Mouse (Mus musculus) layer of hippocampus, postnatal 14 days (tissue): Measurements from ENCODE around the gene Meltf. TPM values are rescaled to one million over a fixed set of nuclear protein-coding genes. Genes with fewer than 3 reads are reported as not detected.
A peak's percentile ranks its signal among the peaks of the same experiment; 100 is the strongest.

Experiments
- DNase-seq, 2 experiments: peaks; one replicate each; pipeline ENCODE4 v3.0.0; 2021 to 2022; ENCODE audit warnings: low spot score in 2 of 2, mixed read lengths in 1 of 2
- total RNA-seq, 2 experiments: library from RNA; stranded (reverse); gene quantifications; 2 replicates each; pipeline ENCODE4 v1.2.3; 2021

Meltf gene
- total RNA-seq, 2 experiments from 2014 or later = 0.18 to 0.21 TPM

DNA sequence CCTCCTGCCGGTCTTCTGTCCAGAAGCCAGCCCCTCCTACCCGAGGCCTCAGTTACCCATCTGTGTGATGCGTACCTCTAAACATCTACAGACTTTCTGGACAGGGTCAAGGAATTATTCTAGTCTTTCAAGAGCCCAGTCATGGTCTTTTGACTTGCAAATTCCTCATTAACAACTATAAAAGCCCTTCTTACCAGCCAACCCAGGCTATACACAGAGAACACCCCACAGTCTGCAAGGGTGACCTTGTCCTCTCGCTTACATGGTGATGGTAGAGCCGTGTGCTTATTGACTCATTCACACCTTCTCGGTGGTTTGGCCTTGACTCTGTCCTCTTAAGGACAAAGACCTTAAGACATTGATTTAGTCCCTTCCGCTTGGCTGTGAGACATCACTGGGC lies 12.3 kb downstream of the Meltf start:
- DNase-seq = no peak

DNA sequence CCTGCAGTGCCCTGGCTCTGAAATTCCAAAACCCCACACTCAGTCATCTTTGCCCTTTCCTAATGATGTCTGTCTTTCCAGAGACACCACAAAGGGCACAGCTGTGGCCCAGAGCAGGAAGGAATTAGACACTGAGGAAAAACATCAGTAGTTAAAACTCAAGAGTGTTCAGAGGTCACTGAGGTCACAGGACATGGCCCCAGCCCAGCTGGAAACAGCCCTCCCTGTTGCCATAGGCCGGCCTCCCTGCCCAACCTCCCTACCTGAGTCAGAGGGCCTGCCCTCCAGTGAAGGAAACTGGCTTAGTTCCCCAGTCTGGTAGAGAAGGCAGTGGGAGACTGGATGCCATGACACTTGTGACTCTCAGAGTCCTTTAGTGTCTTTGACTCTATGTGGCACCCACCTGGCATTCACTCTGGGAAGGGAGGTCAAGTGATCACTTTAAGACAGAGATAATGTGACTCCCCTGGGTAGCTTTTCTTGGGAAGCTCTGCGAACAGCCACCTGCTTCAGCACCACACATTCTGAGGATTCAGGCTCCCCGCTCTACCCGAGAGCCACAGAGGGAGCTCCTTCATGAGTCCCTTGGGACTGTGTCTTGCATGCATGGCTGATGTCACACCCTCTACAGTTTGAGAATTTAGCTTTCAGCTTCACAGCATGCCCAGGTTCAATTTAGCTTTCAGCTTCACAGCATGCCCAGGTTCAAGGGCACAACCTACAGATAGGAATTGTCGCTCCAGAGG lies 15.0 kb downstream of the Meltf start:
- DNase-seq = no peak

DNA sequence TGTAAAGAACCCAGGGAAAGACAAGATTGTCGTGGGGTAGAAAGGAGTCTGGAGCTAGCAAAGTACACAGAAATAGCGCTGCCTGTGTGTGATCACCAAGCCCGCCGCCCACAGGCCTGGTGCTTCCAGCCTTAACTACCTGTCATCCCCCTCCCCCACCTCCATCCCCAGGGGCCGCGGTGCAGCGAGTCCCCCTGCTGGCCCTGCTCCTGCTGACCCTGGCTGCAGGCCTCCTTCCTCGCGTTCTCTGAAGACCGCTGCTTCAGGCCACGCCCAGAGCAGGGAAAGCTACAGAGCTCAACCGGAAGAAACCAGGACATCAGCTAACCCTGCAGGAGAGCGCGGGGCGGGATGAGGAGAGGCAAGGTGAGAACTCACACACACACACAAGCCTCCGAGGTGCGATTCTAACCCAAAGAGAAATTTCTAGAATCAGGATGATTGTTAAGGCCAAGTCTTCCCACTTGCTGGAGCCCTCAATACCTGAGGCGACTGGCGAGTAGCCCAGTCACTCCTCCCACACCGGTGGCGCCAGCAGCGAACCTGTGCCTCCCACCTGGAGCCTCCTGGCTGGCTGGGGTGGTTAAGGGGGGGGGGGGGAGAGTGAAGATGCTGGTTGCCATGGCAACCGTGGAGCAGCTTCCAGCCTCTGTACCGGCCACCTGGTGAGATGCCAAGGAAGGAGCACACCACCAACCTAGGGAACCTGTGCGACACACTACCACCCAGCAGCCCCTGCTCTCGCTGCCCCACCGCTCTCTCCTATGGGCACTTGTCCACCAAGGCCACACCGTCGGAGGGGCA lies 18.6 kb downstream of the Meltf start:
- no peak for DNase-seq

DNA sequence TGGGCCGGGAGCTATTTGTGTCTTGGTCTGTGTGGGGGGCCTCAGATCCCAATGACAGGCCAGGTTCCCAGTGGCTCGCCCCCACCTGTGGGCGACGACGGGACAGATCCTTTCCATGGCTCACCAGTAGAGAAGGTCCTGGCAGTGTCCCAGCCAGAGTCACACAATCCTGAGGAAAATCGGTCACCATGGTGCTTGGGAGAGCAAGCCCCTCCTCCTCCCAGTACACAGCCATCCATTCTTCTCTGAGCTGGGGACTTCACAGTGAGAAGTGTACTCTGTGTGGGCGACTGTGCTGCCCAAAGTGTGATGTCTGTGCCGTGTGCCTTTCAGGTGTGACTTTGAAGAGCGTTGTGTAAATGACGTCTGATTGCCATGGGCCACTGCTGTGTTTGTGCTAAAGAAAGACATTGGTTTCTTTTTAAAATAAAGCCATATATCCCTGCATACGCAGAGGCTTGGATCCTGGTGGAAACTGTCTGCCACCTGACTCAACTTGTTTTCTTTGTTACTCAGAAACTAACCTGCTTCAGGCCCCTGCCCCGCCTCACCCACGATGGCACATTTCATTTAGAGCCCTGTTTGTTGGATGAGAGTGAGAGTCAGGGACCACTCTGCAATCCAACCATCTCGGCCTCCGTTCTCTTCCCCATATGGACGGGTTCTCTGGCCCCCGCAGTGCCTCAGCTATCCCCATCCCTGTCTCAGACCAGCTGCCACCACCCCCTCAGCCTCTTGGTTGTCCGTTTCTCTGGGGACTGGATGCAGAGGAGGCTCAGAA lies 20.1 kb downstream of the Meltf start:
- DNase-seq = peak; percentile 72 to 80

DNA sequence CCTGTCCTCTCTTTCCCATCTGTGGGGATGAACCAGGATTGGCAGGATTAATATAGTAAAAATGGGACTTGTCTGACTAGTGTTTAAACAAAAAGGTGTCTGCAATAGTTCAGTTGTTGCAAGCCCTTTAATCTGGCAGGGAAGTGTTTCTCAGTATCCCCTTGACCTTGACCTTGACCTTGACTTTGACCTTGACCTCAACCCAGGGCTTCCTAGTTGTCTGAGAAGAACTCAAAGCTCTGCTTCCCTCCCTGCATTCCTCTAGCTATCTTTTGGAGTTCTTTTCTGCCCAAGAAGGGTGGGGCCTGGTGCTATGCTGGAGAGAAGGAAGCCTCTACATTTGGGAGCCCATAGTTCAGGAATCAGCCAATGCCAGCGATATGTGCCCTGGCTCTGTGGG lies 23.3 kb downstream of the Meltf start:
- no peak for DNase-seq

DNA sequence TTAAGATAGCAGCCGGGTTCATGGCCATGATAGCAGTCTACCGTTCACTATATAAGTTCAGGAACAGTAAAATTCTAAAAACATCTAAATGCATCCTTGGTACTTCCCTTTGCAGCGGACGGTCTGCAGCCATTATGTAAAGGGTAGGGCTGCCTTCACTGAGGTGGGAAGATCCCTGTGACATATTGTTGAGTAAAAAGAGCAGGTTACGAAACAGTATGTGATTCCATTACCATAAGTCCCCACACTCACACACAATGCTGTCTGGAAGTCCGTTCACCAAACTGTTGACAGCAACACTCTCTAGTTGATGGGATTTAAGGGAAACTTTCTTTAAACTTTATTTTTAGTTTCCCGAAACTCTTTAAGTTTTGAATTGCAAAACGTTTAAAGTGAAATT lies 24.6 kb downstream of the Meltf start:
- DNase-seq = no peak

DNA sequence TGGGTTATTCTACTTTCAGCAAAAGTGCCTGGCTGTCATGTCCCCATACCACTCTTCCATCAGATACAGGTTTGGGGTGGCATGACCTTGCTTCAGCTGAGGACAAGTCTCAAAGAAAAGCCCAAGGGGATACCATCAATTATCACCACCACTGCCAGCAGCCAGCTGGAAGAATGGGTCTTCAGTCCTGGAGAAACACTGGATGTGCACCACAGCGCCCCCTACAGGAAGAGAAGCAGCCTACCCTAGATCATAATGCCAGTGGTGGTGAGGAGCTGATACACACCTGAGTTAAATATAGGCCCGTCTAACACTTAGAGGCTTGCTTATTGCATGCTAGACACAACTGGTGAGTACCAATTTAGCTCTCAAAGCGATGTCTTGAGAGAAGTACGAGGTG lies 26.7 kb downstream of the Meltf start:
- no peak for DNase-seq

DNA sequence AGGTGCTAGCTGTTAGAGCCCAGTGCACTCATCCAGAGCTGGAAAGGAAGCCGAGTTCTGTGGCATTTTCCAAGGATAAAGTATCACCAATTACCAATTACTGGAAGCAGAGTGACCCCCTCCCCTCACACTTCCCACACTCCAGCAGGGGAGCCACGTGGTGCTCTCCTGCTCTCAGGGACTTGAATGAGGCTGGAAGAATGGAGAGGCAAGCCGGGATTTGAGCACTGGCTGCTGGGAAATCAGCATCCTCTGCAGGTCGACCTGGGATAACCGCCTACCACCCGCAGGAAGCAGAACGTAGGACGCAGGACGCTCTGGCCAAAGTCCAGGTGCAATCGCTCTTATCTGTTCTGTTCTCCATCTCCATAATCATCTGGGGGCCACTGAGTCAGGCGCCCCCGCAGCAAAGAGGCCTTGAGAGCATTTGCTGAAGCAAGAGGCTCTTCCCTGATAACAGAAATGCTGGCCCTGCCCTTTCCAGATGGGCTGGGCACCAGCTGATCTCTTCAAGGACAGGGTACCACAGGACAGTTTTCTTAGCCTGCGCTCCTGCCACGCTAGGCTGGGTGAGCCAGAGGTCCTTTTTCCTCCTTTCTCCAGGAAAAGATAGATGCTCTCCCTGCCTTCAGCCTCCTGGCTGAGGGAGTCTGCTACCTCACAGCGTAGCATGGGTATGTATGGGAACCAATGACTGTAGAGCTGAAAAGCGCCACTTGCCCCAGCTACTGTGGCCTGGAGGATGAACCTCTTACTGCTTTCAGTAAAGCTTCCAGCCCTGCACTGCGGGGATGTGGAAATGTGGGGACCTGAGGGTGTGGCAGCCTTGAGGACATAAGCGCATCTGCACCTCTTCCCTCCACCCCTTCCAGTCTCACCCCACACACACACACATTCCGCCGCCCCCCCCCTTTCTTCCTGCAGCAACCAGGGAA lies 27.5 kb downstream of the Meltf start:
- DNase-seq = no peak

DNA sequence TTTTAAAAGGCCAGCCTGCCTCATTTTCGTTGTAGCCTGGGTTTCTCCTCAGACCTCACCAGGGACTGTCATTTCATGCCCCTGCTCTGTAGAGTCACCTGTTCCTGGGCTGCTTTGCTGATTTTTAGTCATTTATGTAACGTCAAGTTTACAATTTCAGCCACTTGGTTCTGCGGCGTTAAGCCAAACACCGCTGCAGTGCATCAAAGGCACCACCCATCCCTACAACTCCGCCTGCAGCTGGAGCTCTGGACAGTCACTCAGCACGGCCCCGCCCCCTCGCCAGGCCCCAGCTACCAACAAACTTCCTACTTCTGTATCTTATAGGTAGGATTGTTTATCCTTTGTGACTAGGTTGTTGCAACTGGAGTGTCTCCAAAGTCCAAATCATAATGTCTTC lies 28.3 kb downstream of the Meltf start:
- DNase-seq = no peak

DNA sequence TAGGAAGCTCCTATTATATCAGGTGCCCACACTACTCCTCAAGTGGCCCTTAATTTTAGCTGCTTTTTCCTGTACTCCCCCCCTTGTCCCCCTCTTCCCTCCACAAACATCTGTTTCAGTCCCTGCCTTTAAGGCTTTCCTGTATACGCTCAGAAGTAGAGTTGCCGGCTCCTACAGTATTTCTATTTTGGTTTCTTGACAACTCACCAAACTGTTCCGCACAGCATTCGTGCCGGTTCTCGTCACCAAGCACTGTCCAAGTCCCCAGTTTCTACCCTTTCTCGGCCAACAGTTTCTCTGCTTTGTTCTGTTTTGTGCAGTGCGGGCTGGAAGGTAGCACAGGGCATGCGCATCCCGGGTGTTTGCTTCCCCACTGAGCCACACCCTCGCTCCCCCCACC lies 30.3 kb downstream of the Meltf start:
- no peak for DNase-seq

DNA sequence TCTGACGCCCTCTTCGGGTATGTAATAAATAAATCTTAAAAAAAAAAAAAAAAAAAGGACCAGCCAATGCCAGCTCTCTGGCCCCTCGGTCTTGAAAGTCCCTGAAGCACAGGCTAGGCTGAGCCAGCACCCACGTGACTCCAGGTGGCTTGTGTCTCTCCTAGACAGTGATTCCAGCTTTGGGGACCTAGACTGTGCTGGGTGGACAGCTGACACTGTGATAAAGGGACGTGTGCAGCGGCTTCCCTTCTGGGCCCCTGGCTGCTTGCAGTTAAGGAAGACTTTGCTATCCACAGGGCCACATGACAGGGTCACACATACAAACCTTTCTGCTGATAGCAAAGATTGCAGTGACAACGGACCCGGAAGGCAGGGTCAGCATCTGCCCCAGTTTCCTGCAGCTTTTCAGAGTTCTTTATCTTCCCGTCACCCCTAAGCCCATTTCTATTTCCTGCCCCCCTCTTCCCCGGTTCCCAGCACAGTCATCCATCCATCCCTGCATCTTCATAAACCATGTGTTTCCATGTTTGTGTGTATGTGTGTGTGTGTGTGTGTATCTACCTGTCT lies 31.8 kb downstream of the Meltf start:
- no peak for DNase-seq

DNA sequence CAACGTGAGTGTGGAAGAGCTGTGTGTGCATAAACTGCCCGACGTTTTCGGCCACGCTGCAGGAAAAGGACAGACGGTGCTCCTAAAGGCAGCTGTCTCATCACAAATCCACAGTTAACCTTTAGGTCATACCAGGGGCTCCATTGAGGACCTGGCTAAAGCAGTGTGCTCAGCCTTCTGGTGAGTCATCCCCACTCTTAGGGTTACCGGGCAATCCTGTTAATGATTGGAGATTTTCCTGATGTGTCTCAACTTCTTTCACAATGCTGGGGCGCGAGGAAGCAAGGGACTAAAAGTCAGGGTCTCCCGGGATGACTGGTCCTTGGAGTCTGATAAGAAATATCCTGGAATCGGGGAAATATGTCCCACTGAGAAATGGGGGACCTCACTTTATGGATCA lies 39.2 kb downstream of the Meltf start:
- DNase-seq = no peak

DNA sequence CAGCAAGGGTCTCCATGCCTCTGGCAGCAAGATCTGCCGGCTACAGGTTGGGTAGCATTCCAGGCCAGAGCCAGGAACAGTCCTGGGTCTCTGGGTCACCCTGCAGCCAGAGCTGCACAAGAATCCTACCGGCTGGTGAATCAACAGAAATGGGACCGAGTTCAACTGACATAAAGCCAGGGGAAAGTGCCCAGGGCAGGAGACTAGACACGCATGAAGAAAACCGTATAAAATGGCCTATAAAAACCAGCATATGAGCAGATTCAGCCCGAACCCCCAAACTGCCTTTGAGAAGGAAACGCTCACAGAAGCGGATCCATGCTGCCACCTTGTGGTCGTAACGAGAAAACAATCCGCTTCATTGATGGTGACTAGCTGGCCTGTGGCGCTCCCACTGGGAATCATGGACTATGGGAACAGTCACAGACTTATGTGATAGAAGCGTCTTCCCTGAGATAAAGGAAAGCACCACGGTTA lies 39.7 kb downstream of the Meltf start:
- peak; percentile 87 to 92 for DNase-seq

DNA sequence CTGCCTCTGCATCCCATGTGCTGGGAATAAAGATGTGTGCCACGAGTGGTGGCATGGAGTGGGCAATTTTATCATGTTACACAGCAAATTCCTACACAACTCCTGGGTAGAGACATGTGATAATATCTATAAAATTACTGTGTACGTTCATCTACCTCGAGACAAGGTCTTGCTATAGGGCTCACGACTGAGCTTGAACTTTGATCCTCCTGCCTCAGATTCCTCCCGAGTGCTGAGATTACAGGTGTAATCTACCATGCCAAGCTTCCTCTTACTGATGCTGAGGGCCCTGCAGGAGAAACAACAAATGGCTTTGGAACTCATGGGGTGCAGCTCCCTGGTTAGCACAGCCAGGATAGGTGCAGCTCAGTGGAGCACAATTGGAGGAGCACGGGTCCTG lies 45.8 kb downstream of the Meltf start:
- no peak for DNase-seq

DNA sequence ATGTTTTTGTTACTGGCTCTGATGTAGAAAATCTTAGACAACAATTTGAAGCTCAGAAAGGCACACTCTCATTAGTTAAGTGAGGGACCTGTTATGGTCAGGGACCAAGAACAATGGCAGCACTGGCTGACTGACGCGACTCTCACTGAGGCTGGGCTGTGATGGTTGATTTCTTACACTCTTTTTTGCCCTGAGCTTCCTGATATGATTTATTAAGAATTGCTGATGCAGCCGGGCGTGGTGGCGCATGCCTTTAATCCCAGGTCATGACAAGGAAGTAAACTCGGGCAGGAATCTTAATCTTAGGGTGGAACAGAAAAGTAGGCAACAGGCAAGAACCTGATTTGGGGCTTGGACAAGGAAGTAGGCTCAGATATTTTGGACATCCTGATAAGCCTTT lies 47.5 kb downstream of the Meltf start:
- DNase-seq = no peak

DNA sequence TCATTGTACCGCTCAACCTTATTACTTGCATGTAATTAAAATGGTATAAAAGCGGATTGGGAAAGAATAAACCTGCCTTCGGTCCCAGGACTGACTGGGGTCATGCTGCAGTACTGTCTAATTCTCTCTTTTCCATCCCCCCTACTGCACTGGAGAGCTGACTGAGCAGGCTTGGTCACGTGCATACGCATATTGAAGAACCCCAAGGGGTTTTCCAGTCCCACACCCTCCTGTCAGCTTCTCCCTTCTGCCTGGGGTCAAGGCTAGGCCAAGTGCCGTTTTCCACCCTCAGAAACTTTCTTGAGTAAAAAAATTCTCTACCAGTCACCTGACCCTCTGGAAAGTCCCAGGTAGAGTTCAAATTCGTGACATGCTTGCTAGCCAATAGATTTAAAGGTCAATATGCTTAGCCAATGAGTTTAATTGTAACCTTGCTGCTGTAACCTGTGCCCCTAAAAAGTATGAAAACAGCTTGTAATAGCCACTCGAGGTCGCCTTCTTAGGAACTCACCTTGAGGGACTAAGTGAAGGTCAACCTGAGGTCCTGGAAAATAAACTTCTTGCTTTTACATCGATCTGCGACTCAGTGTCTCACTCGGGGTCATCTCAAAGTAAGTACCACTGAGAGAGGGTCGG lies 48.1 kb downstream of the Meltf start:
- no peak for DNase-seq

DNA sequence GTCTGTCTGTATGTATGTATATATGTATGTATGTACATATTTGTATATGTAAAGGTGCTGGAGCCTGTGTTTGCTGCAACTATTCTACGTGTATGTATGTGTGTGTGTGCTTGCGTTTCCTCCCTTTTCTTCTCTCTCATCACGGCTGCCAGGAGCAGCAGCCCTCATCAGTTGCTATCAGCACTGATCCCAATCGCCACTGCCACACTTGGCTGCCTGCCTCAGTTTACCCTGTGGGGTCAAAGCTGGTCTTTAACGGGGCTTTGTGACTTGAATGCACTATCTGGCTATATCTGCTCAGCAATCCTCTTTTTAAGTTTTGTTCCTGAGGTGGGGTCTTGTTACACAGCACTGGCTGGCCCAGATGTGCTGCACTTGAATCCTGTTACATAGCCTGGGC lies 48.8 kb downstream of the Meltf start:
- DNase-seq = no peak

DNA sequence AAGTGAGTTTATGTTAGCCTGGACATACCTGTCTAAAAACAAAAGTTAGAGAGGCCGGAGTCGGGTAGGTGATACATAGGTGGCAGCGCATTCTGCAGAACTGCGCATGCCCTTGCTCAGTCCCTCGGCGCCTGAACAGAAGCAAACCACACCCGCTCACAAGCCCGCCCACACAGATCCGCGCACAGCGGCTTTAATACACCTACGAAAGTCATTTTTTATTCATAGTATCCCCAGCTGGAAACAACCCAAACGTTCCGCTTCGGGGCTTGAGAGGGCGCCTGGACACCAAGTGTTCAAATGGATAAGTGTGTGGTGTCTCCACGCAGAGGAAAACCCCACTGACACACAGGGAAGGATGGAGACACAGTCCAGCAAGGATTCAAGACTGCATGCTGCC lies 52.7 kb downstream of the Meltf start:
- no peak for DNase-seq

DNA sequence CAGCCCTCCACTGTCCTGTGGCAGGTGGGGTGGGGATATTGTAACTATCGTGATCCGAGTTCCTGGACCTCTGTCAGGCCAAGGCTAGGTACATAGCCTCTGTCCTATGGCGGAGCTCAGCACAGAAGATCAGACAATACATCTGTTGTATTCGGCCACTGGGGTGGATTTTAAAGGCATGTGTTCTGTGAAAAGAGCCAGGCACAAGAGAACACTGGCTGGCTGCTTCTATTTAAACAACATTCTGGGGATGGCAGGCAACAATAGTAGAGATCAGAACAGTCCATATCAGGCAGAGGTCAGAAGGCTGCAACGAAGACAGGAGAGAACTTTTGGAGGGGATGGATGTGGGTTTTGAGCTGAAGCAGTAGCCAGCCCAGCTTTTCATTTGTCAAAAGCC lies 53.6 kb downstream of the Meltf start:
- peak in 1 of 2 experiments; percentile 20 for DNase-seq
